Mouse (Mus musculus): ENCODE measurements around the gene Zfp446. TPM values are rescaled to one million over a fixed set of nuclear protein-coding genes. Genes with fewer than 3 reads are reported as not detected.

Zfp446 gene
- polyA plus RNA-seq, 1 experiment from 2014 or later: 10.3 TPM

GRCm38 (mm10) chr7:12979776-12980175 lies 2.1 kb downstream of the Zfp446 start:
- no peak overlapping the region for H3K4me3 ChIP-seq (ENCODE audit: low read depth, low read length)
- 37% methylated on average over 6 of the region's 6 CpGs for WGBS
- peaks cover 6% of the 10 kb centered on the region; the same call in 1 of the 2 replicates for H3K4me1 ChIP-seq (ENCODE audit: control insufficient read depth, insufficient read depth, low read length)
- H3K9me3 ChIP-seq (ENCODE audit: control insufficient read depth, low read length): no peaks in the 10 kb centered on the region
- no peak overlapping the region for H3K9ac ChIP-seq (replicated peaks; ENCODE audit: low read depth, low read length)
- H3K4me2 ChIP-seq (ENCODE audit: low read depth, low read length): no peak overlapping the region
- ATAC-seq (ENCODE audit: low read depth): no peak
- H3K27me3 ChIP-seq (ENCODE audit: control insufficient read depth, insufficient read depth, low read length): no peaks in the 10 kb centered on the region
- no peaks in the 10 kb centered on the region for H3K36me3 ChIP-seq (ENCODE audit: control insufficient read depth, insufficient read depth, low read length)
- H3K27ac ChIP-seq (ENCODE audit: low read depth, low read length): no peak overlapping the region

- no peaks in the 10 kb centered on the region for H3K27me3 ChIP-seq (ENCODE audit: control insufficient read depth, insufficient read depth, low read length)
- H3K9me3 ChIP-seq (ENCODE audit: control insufficient read depth, low read length): no peaks in the 10 kb centered on the region
- H3K4me1 ChIP-seq (ENCODE audit: control insufficient read depth, insufficient read depth, low read length): peaks cover 6% of the 10 kb centered on the region; the same call in 1 of the 2 replicates
- no peak overlapping the region for H3K27ac ChIP-seq (ENCODE audit: low read depth, low read length)
- H3K36me3 ChIP-seq (ENCODE audit: control insufficient read depth, insufficient read depth, low read length): no peaks in the 10 kb centered on the region
- H3K4me3 ChIP-seq (ENCODE audit: low read depth, low read length): no peak overlapping the region
- no peak for ATAC-seq (ENCODE audit: low read depth)
- H3K4me2 ChIP-seq (ENCODE audit: low read depth, low read length): no peak overlapping the region
- no peak overlapping the region for H3K9ac ChIP-seq (replicated peaks; ENCODE audit: low read depth, low read length)
- 88% methylated on average over 7 of the region's 7 CpGs for WGBS
These were observed 2.6 kb downstream of the Zfp446 start for GRCm38 (mm10) chr7:12980291-12980690.

DNA sequence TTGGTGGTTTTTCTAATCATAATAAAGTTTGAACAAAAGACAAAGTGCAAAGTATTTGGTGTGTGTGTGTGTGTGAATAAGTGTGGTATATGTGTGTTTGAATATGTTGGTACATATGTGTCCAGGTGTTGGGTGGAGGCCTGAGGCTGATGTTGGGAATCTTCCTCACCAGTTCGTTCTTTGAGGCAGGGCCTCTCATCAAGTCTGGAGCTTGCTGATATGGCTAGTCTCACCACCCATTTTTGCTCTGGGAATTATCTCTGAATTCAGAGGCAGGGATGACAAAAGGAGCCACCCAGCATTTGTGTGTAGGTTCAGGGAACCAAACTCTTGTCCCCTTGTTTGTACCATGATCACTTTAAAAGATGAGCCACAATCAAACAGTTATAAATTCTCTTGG lies 8.1 kb downstream of the Zfp446 start:
- Histone ChIP-seq H3K27ac (ENCODE audit: low read depth, low read length) (no peak overlapping the region), H3K4me3 (ENCODE audit: low read depth, low read length) (no peak overlapping the region), H3K4me1 (ENCODE audit: control insufficient read depth, insufficient read depth, low read length) (no peaks in the 10 kb centered on the region), H3K27me3 (ENCODE audit: control insufficient read depth, insufficient read depth, low read length) (no peaks in the 10 kb centered on the region), H3K9ac (replicated peaks; ENCODE audit: low read depth, low read length) (no peak overlapping the region), H3K4me2 (ENCODE audit: low read depth, low read length) (no peak overlapping the region), H3K36me3 (ENCODE audit: control insufficient read depth, insufficient read depth, low read length) (no peaks in the 10 kb centered on the region), H3K9me3 (ENCODE audit: control insufficient read depth, low read length) (no peaks in the 10 kb centered on the region)
- ATAC-seq (ENCODE audit: low read depth): no peak
- WGBS: 81% methylated on average over 1 of the region's 1 CpGs

DNA sequence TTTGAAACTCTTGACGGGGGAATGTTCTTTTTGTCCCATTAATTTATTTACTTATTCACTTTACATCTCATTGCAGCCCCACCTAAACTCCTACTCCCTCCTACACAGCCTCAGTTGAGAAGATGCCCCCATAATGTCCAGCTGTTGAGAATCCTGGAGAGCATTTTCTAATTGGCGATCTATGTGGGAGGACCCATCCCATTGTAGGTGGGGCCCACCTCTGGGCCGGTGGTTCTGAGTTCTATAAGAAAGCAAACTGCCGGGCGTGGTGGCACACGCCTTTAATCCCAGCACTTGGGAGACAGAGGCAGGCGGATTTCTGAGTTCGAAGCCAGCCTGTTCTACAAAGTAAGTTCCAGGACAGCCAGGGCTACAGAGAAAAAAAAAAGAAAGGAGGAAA lies 9.3 kb downstream of the Zfp446 start:
- no peak for ATAC-seq (ENCODE audit: low read depth)
- Histone ChIP-seq H3K9ac (replicated peaks; ENCODE audit: low read depth, low read length) (no peak overlapping the region), H3K36me3 (ENCODE audit: control insufficient read depth, insufficient read depth, low read length) (no peaks in the 10 kb centered on the region), H3K27ac (ENCODE audit: low read depth, low read length) (no peak overlapping the region), H3K27me3 (ENCODE audit: control insufficient read depth, insufficient read depth, low read length) (no peaks in the 10 kb centered on the region), H3K4me3 (ENCODE audit: low read depth, low read length) (no peak overlapping the region), H3K4me2 (ENCODE audit: low read depth, low read length) (no peak overlapping the region), H3K9me3 (ENCODE audit: control insufficient read depth, low read length) (no peaks in the 10 kb centered on the region), H3K4me1 (ENCODE audit: control insufficient read depth, insufficient read depth, low read length) (no peaks in the 10 kb centered on the region)
- 90% methylated on average over 8 of the region's 8 CpGs for WGBS

GRCm38 (mm10) chr7:12987409-12988189 lies 10.0 kb downstream of the Zfp446 start:
- H3K9ac ChIP-seq (replicated peaks; ENCODE audit: low read depth, low read length): no peak overlapping the region
- no peak overlapping the region for H3K4me2 ChIP-seq (ENCODE audit: low read depth, low read length)
- H3K4me3 ChIP-seq (ENCODE audit: low read depth, low read length): no peak overlapping the region
- H3K27ac ChIP-seq (ENCODE audit: low read depth, low read length): no peak overlapping the region
- H3K36me3 ChIP-seq (ENCODE audit: control insufficient read depth, insufficient read depth, low read length): no peaks in the 10 kb centered on the region
- no peaks in the 10 kb centered on the region for H3K4me1 ChIP-seq (ENCODE audit: control insufficient read depth, insufficient read depth, low read length)
- no peaks in the 10 kb centered on the region for H3K27me3 ChIP-seq (ENCODE audit: control insufficient read depth, insufficient read depth, low read length)
- H3K9me3 ChIP-seq (ENCODE audit: control insufficient read depth, low read length): no peaks in the 10 kb centered on the region
- 86% methylated on average over 8 of the region's 8 CpGs for WGBS
- no peak for ATAC-seq (ENCODE audit: low read depth)

- no peak overlapping the region for H3K27ac ChIP-seq (ENCODE audit: low read depth, low read length)
- H3K4me2 ChIP-seq (ENCODE audit: low read depth, low read length): no peak overlapping the region
- no peaks in the 10 kb centered on the region for H3K9me3 ChIP-seq (ENCODE audit: control insufficient read depth, low read length)
- no peaks in the 10 kb centered on the region for H3K36me3 ChIP-seq (ENCODE audit: control insufficient read depth, insufficient read depth, low read length)
- ATAC-seq (ENCODE audit: low read depth): no peak
- no peaks in the 10 kb centered on the region for H3K27me3 ChIP-seq (ENCODE audit: control insufficient read depth, insufficient read depth, low read length)
- 8% methylated on average over 3 of the region's 3 CpGs for WGBS
- H3K9ac ChIP-seq (replicated peaks; ENCODE audit: low read depth, low read length): no peak overlapping the region
- no peak overlapping the region for H3K4me3 ChIP-seq (ENCODE audit: low read depth, low read length)
- H3K4me1 ChIP-seq (ENCODE audit: control insufficient read depth, insufficient read depth, low read length): no peaks in the 10 kb centered on the region
These were observed 14.6 kb downstream of the Zfp446 start for GRCm38 (mm10) chr7:12992222-12992621.

DNA sequence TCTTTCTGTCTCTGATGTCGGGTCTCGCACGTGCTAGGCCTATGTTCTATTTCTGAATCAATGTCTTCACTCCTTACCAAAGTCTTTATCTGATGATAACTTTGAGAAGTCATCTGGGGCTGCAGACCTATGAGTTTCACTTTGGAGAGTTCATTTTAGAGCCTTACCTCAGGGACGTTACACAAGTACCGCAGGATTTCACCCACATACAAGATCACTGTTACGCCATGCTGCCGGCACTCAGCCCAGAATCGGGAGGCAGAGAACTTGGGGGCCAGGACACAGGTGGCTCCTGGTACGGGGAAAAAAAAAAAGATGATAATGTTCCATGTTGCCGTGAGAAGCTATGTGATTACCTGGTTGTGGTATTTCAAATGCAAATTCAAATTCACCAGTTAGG lies 15.5 kb downstream of the Zfp446 start:
- Histone ChIP-seq H3K4me3 (ENCODE audit: low read depth, low read length) (no peak overlapping the region), H3K9me3 (ENCODE audit: control insufficient read depth, low read length) (no peaks in the 10 kb centered on the region)
- ATAC-seq (ENCODE audit: low read depth): no peak

GRCm38 (mm10) chr7:12995862-12996261 lies 18.2 kb downstream of the Zfp446 start:
- Histone ChIP-seq H3K4me2 (ENCODE audit: low read depth, low read length) (no peak overlapping the region), H3K27me3 (ENCODE audit: control insufficient read depth, insufficient read depth, low read length) (no peaks in the 10 kb centered on the region), H3K4me3 (ENCODE audit: low read depth, low read length) (no peak overlapping the region), H3K4me1 (ENCODE audit: control insufficient read depth, insufficient read depth, low read length) (no peaks in the 10 kb centered on the region), H3K9me3 (ENCODE audit: control insufficient read depth, low read length) (no peaks in the 10 kb centered on the region), H3K9ac (replicated peaks; ENCODE audit: low read depth, low read length) (no peak overlapping the region), H3K27ac (ENCODE audit: low read depth, low read length) (no peak overlapping the region), H3K36me3 (ENCODE audit: control insufficient read depth, insufficient read depth, low read length) (no peaks in the 10 kb centered on the region)
- no peak for ATAC-seq (ENCODE audit: low read depth)

More for the DNA sequence above, 15.5 kb downstream of the Zfp446 start:
- Histone ChIP-seq H3K27ac (ENCODE audit: low read depth, low read length) (no peak overlapping the region), H3K4me1 (ENCODE audit: control insufficient read depth, insufficient read depth, low read length) (no peaks in the 10 kb centered on the region), H3K27me3 (ENCODE audit: control insufficient read depth, insufficient read depth, low read length) (no peaks in the 10 kb centered on the region), H3K4me2 (ENCODE audit: low read depth, low read length) (no peak overlapping the region), H3K9ac (replicated peaks; ENCODE audit: low read depth, low read length) (no peak overlapping the region), H3K36me3 (ENCODE audit: control insufficient read depth, insufficient read depth, low read length) (no peaks in the 10 kb centered on the region)
- WGBS: 93% methylated on average over 10 of the region's 10 CpGs

GRCm38 (mm10) chr7:12997230-12997629 lies 19.6 kb downstream of the Zfp446 start:
- Histone ChIP-seq H3K27me3 (ENCODE audit: control insufficient read depth, insufficient read depth, low read length) (no peaks in the 10 kb centered on the region), H3K4me1 (ENCODE audit: control insufficient read depth, insufficient read depth, low read length) (no peaks in the 10 kb centered on the region), H3K4me2 (ENCODE audit: low read depth, low read length) (no peak overlapping the region), H3K9ac (replicated peaks; ENCODE audit: low read depth, low read length) (no peak overlapping the region), H3K27ac (ENCODE audit: low read depth, low read length) (no peak overlapping the region), H3K9me3 (ENCODE audit: control insufficient read depth, low read length) (no peaks in the 10 kb centered on the region), H3K4me3 (ENCODE audit: low read depth, low read length) (no peak overlapping the region), H3K36me3 (ENCODE audit: control insufficient read depth, insufficient read depth, low read length) (no peaks in the 10 kb centered on the region)
- 77% methylated on average over 5 of the region's 5 CpGs for WGBS
- ATAC-seq (ENCODE audit: low read depth): no peak
